Mouse (Mus musculus) liver, embryonic 11.5 days (tissue): ENCODE measurements around the gene Kcnab3. TPM values are rescaled to one million over a fixed set of nuclear protein-coding genes. Genes with fewer than 3 reads are reported as not detected.
"Not testable (repeated sequence)": the region's sequence is repeated elsewhere in the genome, so short reads cannot be mapped to it uniquely, and the experiment has no call there.

Source experiments
- ATAC-seq: fragments of 200-750 bp; cut with Nextera tagmentation; replicated peaks from 2 replicates; pipeline ENCODE4 v1.8.0; 2017; ENCODE audit warnings: moderate number of reproducible peaks, mild to moderate bottlenecking, moderate TSS enrichment, moderate library complexity; ENCODE audit not compliant: low FRiP score
- DNase-seq: peaks from one replicate; pipeline ENCODE4 v3.0.0-alpha.2; 2017; ENCODE audit warnings: low spot score
- H3K27ac ChIP-seq: fragments of 300-500 bp; sonication (generic); 2 replicates; pipeline ENCODE4 v1.5.1; 2014; ENCODE audit warnings: mild to moderate bottlenecking, low read depth, low read length, control low read depth
- H3K27me3 ChIP-seq: fragments of 300-500 bp; sonication (generic); replicated peaks from 2 replicates; pipeline ENCODE4 v1.6.1; 2014; ENCODE audit warnings: low read length, mixed read lengths; ENCODE audit not compliant: control insufficient read depth, insufficient read depth
- H3K36me3 ChIP-seq: fragments of 300-500 bp; sonication (generic); 2 replicates; pipeline ENCODE4 v1.6.1; 2014; ENCODE audit warnings: mild to moderate bottlenecking, low read length, moderate library complexity, mixed read lengths; ENCODE audit not compliant: control insufficient read depth, insufficient read depth
- H3K4me1 ChIP-seq: fragments of 300-500 bp; sonication (generic); replicated peaks from 2 replicates; pipeline ENCODE4 v1.6.1; 2014; ENCODE audit warnings: low read length, mixed read lengths; ENCODE audit not compliant: control insufficient read depth, insufficient read depth
- H3K4me2 ChIP-seq: fragments of 300-500 bp; sonication (generic); 2 replicates; pipeline ENCODE4 v1.6.1; 2014; ENCODE audit warnings: mild to moderate bottlenecking, control low read depth, moderate library complexity
- H3K4me3 ChIP-seq: fragments of 300-500 bp; sonication (generic); 2 replicates; pipeline ENCODE4 v1.5.1; 2014; ENCODE audit warnings: low read depth, low read length, control low read depth
- H3K9ac ChIP-seq: fragments of 300-500 bp; sonication (generic); 2 replicates; pipeline ENCODE4 v1.6.1; 2014; ENCODE audit warnings: low read depth, low read length, control low read depth
- H3K9me3 ChIP-seq: fragments of 300-500 bp; sonication (generic); 2 replicates; pipeline ENCODE4 v1.6.1; 2016; ENCODE audit warnings: low read length, inconsistent platforms, mixed read lengths; ENCODE audit not compliant: control insufficient read depth
- WGBS: fragments of 180-500 bp; shearing (Covaris S2); extraction: QIAGEN DNeasy Blood & Tissue Kit; methylation state at CpG from one replicate; pipeline ENCODE4 v1.1.7; 2014; 5-methylcytosine and 5-hydroxymethylcytosine counted together
- polyA plus RNA-seq: library from polyadenylated mRNA; unstranded; fragments of >200 nt; fragmentation: Nextera tagmentation; extraction: Ambion mirVana; gene quantifications from 2 replicates; pipeline ENCODE4 v1.2.1, GENCODE M21; 2014

Gene Kcnab3
- polyA plus RNA-seq, 1 experiment from 2014 or later: 0.52 TPM

- no peak overlapping the region for H3K4me3 ChIP-seq
- 85% methylated on average over 7 of the region's 7 CpGs for WGBS
- no peaks in the 10 kb centered on the region for H3K27me3 ChIP-seq
- no peak overlapping the region for H3K27ac ChIP-seq
- peaks cover 11% of the 10 kb centered on the region; the same call in 1 of the 2 replicates for H3K36me3 ChIP-seq
- no peak for DNase-seq
- H3K4me1 ChIP-seq: no peaks in the 10 kb centered on the region
- no peak for ATAC-seq
- H3K9ac ChIP-seq: no peak overlapping the region
- no peaks in the 10 kb centered on the region for H3K9me3 ChIP-seq
- no peak overlapping the region for H3K4me2 ChIP-seq
These were observed 14.8 kb upstream of the Kcnab3 start for GRCm38 (mm10) chr11:69311266-69311665.

GRCm38 (mm10) chr11:69316361-69316760 is 9.7 kb upstream of the Kcnab3 start:
- Histone ChIP-seq H3K9ac (no peak overlapping the region), H3K4me1 (no peaks in the 10 kb centered on the region), H3K36me3 (peaks cover 8% of the 10 kb centered on the region; the same call in 1 of the 2 replicates), H3K27me3 (no peaks in the 10 kb centered on the region), H3K4me2 (no peak overlapping the region), H3K9me3 (no peaks in the 10 kb centered on the region), H3K4me3 (no peak overlapping the region), H3K27ac (no peak overlapping the region)
- WGBS: 92% methylated on average over 6 of the region's 6 CpGs
- DNase-seq (no peak), ATAC-seq (no peak)

GRCm38 (mm10) chr11:69318000-69318399 is 8.1 kb upstream of the Kcnab3 start:
- ATAC-seq, H3K9ac ChIP-seq, H3K4me3 ChIP-seq, H3K36me3 ChIP-seq, H3K9me3 ChIP-seq, H3K4me2 ChIP-seq, H3K4me1 ChIP-seq, H3K27ac ChIP-seq, DNase-seq, H3K27me3 ChIP-seq: not testable (repeated sequence)
- 84% methylated on average over 3 of the region's 3 CpGs for WGBS

- ATAC-seq (no peak), DNase-seq (no peak)
- Histone ChIP-seq H3K27me3 (peaks cover 4% of the 10 kb centered on the region), H3K36me3 (peaks cover 8% of the 10 kb centered on the region; the same call in 1 of the 2 replicates), H3K4me1 (peaks cover 30% of the 10 kb centered on the region), H3K9ac (peak overlapping the region; percentile 18; the same call in 1 of the 2 replicates), H3K9me3 (no peaks in the 10 kb centered on the region), H3K27ac (no peak overlapping the region), H3K4me3 (no peak overlapping the region), H3K4me2 (no peak overlapping the region; the same call in 1 of the 2 replicates)
- 94% methylated on average over 6 of the region's 6 CpGs for WGBS
These were observed 4.5 kb upstream of the Kcnab3 start for GRCm38 (mm10) chr11:69321580-69321979.

GRCm38 (mm10) chr11:69322010-69322409 is 4.0 kb upstream of the Kcnab3 start:
- no peak for DNase-seq
- peak overlapping the region; percentile 18 for H3K9ac ChIP-seq
- ATAC-seq: no peak
- H3K9me3 ChIP-seq: no peaks in the 10 kb centered on the region
- H3K27ac ChIP-seq: no peak overlapping the region
- peak overlapping the region; percentile 96 for H3K4me2 ChIP-seq
- peaks cover 8% of the 10 kb centered on the region for H3K27me3 ChIP-seq
- H3K4me1 ChIP-seq: peaks cover 35% of the 10 kb centered on the region
- WGBS: 78% methylated on average over 6 of the region's 6 CpGs
- peaks cover 8% of the 10 kb centered on the region; the same call in 1 of the 2 replicates for H3K36me3 ChIP-seq
- H3K4me3 ChIP-seq: no peak overlapping the region

GRCm38 (mm10) chr11:69322693-69323471 is 3.2 kb upstream of the Kcnab3 start:
- ATAC-seq (no peak), DNase-seq (no peak)
- peaks cover 8% of the 10 kb centered on the region; the same call in 1 of the 2 replicates for H3K36me3 ChIP-seq
- WGBS: 26% methylated on average over 18 of the region's 18 CpGs
- peak overlapping the region; percentile 94 for H3K9ac ChIP-seq
- H3K4me3 ChIP-seq: peak overlapping the region; percentile 74
- peaks cover 39% of the 10 kb centered on the region for H3K4me1 ChIP-seq
- H3K4me2 ChIP-seq: peak overlapping the region; percentile 96
- H3K9me3 ChIP-seq: no peaks in the 10 kb centered on the region
- peak overlapping the region; percentile 87 for H3K27ac ChIP-seq
- peaks cover 17% of the 10 kb centered on the region for H3K27me3 ChIP-seq

- peak; percentile 98 for DNase-seq
- peak; percentile 93 for ATAC-seq
- H3K27me3 ChIP-seq: peaks cover 24% of the 10 kb centered on the region
- under 1% methylated on average over 30 of the region's 30 CpGs for WGBS
- peak within 1 kb of the TSS; percentile 74 for H3K4me3 ChIP-seq
- peaks cover 39% of the 10 kb centered on the region for H3K4me1 ChIP-seq
- H3K27ac ChIP-seq: peak within 1 kb of the TSS; percentile 87
- peak within 1 kb of the TSS; percentile 94 for H3K9ac ChIP-seq
- no peaks in the 10 kb centered on the region for H3K9me3 ChIP-seq
- peak within 1 kb of the TSS; percentile 96 for H3K4me2 ChIP-seq
- H3K36me3 ChIP-seq: peaks cover 8% of the 10 kb centered on the region; the same call in 1 of the 2 replicates
These were observed 2.4 kb upstream of the Kcnab3 start, which contains the start of the genes Cntrob and Trappc1 for GRCm38 (mm10) chr11:69323667-69324111. TSS of gene Cntrob (minus strand) at chr11:69323775. TSS of gene Trappc1 (plus strand) at chr11:69323980.

GRCm38 (mm10) chr11:69324749-69325148 is 1.3 kb upstream of the Kcnab3 start:
- WGBS: 67% methylated on average over 6 of the region's 6 CpGs
- H3K4me1 ChIP-seq: peaks cover 39% of the 10 kb centered on the region

More at GRCm38 (mm10) chr11:69324749-69325148, 1.3 kb upstream of the Kcnab3 start:
- Histone ChIP-seq H3K27me3 (peaks cover 33% of the 10 kb centered on the region), H3K4me3 (peak overlapping the region; percentile 74), H3K27ac (peak overlapping the region; percentile 47; the same call in 1 of the 2 replicates), H3K36me3 (peaks cover 2% of the 10 kb centered on the region; the same call in 1 of the 2 replicates), H3K4me2 (peak overlapping the region; percentile 96), H3K9me3 (no peaks in the 10 kb centered on the region), H3K9ac (peak overlapping the region; percentile 70)
- no peak for DNase-seq
- no peak for ATAC-seq
